Mouse (Mus musculus) cerebellum, adult 2 months (tissue): ENCODE results near the gene Itpka. TPM values are rescaled to one million over a fixed set of nuclear protein-coding genes. Genes with fewer than 3 reads are reported as not detected.
A peak's percentile ranks its signal among the peaks of the same experiment; 100 is the strongest.

ENCODE experiments used
- DNase-seq, 2 experiments: peaks; one replicate each; pipeline ENCODE4 v3.0.0; 2021
- H3K27ac ChIP-seq: fragments of 200-500 bp; 2 replicates; pipeline ENCODE4 v1.5.1; 2012; ENCODE audit warnings: low read length, control low read depth, inconsistent platforms; ENCODE audit not compliant: insufficient read depth
- H3K27me3 ChIP-seq: fragments of 200-500 bp; 2 replicates; pipeline ENCODE4 v1.6.1; 2012; ENCODE audit warnings: inconsistent platforms, mild to moderate bottlenecking, low read length, moderate library complexity; ENCODE audit not compliant: control insufficient read depth, insufficient read depth
- H3K4me1 ChIP-seq: fragments of 200-500 bp; 2 replicates; pipeline ENCODE4 v1.6.1; 2011; ENCODE audit warnings: low read length; ENCODE audit not compliant: control insufficient read depth, insufficient read depth
- H3K4me3 ChIP-seq: fragments of 200-500 bp; replicated peaks from 2 replicates; pipeline ENCODE3; 2011; ENCODE audit warnings: mild to moderate bottlenecking, low read depth, low read length, control low read depth; ENCODE audit not compliant: insufficient read depth
- CTCF ChIP-seq: fragments of 200-500 bp; IDR thresholded peaks from 2 replicates; pipeline ENCODE4 v1.5.1; 2011; ENCODE audit warnings: low read depth, mild to moderate bottlenecking, control low read depth, low read length, moderate library complexity, borderline replicate concordance; ENCODE audit not compliant: insufficient read depth
- POLR2A ChIP-seq: fragments of 200-500 bp; IDR thresholded peaks from 2 replicates; pipeline ENCODE4 v1.6.1; 2011; ENCODE audit warnings: low read length, control low read depth, borderline replicate concordance; ENCODE audit not compliant: insufficient read depth
- WGBS: fragments of 180-500 bp; shearing (Covaris S2); methylation state at CpG from one replicate; pipeline ENCODE4 v1.1.7; 2018; 5-methylcytosine and 5-hydroxymethylcytosine counted together
- polyA plus RNA-seq: library from polyadenylated mRNA; depleted of rRNA; stranded (reverse); fragments of >200 nt; gene quantifications from 2 replicates; pipeline ENCODE4 v1.2.3, GENCODE M21; 2012

Itpka gene
- polyA plus RNA-seq, 1 experiment, result 65.2 TPM

DNA sequence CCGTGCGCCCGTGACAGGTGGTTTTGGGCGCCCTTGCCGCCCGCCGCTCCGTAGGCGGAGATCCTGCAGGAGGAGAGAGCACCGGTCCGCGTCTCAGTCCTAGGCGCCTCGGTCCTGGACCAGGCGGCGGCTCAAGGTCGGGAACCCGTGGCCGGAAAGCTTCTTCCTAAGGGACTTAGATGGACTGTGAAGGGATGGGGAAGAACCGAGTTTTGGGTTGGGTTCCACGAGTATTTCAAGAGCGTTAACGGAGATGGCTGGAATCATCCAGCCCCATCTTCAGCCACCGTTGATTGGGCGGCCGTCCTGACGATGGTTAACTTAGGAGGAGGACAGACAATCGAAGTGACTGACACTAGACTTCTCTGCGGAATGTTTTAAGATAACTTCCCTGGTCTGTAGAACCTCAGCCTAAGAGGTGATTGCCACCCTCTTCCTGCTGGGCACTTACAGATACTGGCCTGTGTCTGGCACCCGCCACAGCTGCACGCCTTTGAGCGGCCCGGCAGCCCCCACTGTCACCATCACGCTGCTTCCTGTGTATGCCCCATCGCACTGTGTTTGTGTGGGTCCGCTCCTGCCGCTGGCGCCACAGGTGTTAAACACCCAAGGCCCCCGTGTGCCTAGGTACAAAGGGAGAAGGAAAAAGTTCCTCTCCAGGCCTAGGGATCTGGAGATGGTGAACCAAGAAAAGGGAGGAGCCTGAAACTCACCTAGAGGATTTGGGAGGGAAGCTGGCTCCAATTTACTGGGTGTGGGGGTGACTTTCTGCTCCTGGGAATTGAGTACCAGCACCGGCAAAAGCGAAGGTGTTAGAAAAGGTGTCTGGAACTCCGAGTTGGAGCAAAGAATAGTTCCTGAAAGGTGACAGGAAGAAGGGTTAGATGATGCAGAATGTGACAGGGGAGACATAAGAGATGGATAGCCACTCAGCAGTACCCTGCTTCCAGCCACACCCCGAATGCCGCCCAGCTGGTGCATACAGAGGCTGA is 17.0 kb downstream of the Itpka start:
- Histone ChIP-seq H3K4me3 (peak overlapping the region; percentile 45), H3K4me1 (no peaks in the 10 kb centered on the region), H3K27me3 (no peaks in the 10 kb centered on the region), H3K27ac (no peak overlapping the region)
- no peak for DNase-seq
- 13% methylated on average over 44 of the region's 44 CpGs for WGBS
- TF ChIP-seq CTCF (no peak), POLR2A (no peak)

DNA sequence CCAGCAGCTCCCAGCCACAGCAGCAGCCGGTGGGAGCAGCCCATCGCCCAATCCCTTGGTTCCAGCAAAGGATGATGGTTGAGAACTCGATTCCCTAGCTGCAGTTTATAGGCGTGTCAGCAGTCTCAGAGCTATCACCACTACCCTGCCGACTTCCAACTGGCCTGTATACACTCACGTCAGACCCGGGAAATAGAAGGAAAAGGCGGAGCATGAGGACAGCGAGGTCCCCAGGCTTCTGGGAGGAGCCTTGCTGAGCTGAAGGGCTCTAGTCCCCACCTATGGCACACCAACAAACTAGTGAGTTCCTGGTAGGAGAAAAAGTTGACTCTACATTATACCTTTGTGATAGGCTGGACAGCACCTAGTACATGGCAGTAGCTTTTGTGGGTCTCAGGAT is 18.1 kb downstream of the Itpka start, which contains the start of gene Ltk:
Gene Ltk, minus strand, starts transcription at position 181 of the 400 bp plus-strand sequence.
- H3K27ac ChIP-seq, result no peak within 1 kb of the TSS
- TF ChIP-seq POLR2A, result no peak
- TF ChIP-seq CTCF, result no peak
- 32% methylated on average over 9 of the region's 9 CpGs for WGBS
- no peak within 1 kb of the TSS for H3K4me3 ChIP-seq
- H3K27me3 ChIP-seq, result no peaks in the 10 kb centered on the region
- H3K4me1 ChIP-seq, result no peaks in the 10 kb centered on the region
- no peak for DNase-seq

DNA sequence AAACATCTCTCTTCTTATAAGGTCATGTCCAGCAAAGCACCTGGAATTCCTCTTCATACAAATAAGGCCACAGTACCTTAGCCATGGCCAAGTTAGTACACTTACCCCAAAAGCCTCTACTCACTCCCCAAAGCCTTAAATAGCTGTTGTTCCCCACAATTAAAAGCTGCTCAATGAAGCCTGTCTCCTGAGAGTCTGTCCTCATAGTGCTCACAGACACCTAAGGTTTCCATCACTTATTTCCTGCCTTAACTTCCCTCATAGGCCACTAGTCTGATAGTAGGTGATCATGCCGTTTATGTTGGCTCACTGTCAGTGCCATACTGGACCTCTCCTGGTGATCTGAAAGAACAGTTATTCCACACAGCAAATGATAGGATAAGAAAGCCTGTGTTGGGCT is 20.1 kb downstream of the Itpka start:
- no peak for TF ChIP-seq POLR2A
- no peak for TF ChIP-seq CTCF
- 44% methylated on average over 1 of the region's 1 CpGs for WGBS
- DNase-seq, result no peak
- H3K27ac ChIP-seq, result no peak overlapping the region
- H3K4me1 ChIP-seq, result no peaks in the 10 kb centered on the region
- H3K4me3 ChIP-seq, result no peak overlapping the region
- no peaks in the 10 kb centered on the region for H3K27me3 ChIP-seq

DNA sequence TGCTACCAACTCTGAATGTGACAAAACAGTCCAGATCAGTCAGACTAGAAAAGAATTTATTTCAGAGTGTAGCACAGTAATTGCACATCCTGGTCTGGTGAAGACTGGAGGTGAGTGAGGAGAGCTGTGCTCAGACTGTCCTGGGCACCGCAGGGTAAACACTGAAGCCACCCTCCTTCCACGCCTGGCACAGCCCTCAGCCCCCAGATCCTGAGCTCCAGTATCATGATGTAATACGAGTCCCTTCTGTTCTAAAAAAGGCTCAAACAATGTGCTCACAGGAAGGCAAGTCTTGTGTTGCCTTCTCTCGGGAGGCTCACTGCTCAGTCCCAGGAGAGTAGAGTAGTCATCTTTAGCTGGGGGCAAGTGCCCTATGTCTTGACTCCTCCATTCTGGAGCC is 21.8 kb downstream of the Itpka start:
- 71% methylated on average over 4 of the region's 4 CpGs for WGBS
- DNase-seq, result no peak
- H3K4me3 ChIP-seq, result no peak overlapping the region
- TF ChIP-seq CTCF (no peak), POLR2A (no peak)
- no peaks in the 10 kb centered on the region for H3K27me3 ChIP-seq
- H3K4me1 ChIP-seq, result no peaks in the 10 kb centered on the region
- H3K27ac ChIP-seq, result no peak overlapping the region

DNA sequence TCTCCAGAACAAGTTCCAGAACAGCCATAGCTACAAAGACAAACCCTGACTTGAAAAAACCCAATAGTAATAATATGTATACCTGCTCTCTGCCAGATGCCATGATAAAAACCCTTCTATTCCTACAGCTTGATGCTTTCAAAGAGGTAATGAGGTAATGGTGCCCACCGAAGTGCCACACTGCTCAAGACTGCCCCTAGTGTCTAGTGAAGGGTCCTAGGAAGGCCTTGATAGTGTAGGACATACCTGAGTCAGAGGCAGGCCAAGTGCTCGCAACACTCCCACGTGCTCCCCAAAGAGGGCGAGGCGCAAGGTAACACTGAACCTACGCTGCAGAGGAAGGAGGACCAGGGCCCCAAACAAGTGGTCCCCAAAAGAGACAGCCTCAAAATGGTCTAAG is 25.1 kb downstream of the Itpka start:
- Histone ChIP-seq H3K4me1 (peaks cover 8% of the 10 kb centered on the region; the same call in 1 of the 2 replicates), H3K27ac (no peak overlapping the region), H3K4me3 (no peak overlapping the region), H3K27me3 (no peaks in the 10 kb centered on the region)
- TF ChIP-seq CTCF, result 0 out of 2 replicates have a peak, but pooled peaks have one; percentile 8
- TF ChIP-seq POLR2A, result no peak
- no peak for DNase-seq
- 93% methylated on average over 6 of the region's 6 CpGs for WGBS

DNA sequence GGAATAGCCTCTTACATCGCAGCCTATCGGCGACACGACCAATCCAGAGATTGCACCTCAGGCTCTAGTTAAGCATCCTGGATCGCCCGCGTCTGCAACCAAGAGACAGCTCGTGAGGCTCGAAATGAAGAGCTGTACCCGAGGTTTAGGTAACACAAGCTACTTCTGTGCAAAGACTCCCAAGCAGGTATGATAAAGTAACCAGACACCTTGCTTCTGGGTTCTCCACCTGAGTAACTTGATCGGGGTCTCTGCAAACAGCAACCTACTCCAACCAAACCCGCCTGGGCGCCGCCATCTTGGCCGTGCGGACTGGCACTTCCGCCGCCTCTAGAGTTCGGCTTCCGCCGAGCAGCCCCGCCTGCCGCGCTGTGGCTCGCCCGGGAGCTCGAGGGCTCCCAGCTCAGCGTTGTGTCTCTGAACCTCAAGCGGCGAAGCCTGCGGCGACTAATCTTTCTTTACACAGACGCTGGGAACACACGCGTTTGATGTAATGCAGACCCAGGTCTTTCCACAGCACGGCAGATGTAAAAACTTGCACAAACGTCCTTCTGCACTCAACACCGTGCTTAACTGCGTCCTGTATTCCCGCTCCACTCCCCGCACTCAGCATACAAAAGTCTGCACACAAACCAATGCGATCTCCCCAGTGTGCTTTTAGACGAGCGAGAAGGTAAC is 45.2 kb downstream of the Itpka start, which contains the start of gene Rpap1:
Gene Rpap1, minus strand, starts transcription at position 332 of the 678 bp plus-strand sequence.
- DNase-seq, result peak; percentile 85 to 89
- H3K4me3 ChIP-seq, result peak within 1 kb of the TSS; percentile 93
- WGBS, result under 1% methylated on average over 44 of the region's 44 CpGs
- H3K27me3 ChIP-seq, result no peaks in the 10 kb centered on the region
- H3K27ac ChIP-seq, result peak within 1 kb of the TSS; percentile 92
- peak; percentile 90 for TF ChIP-seq POLR2A
- no peak for TF ChIP-seq CTCF
- H3K4me1 ChIP-seq, result no peaks in the 10 kb centered on the region; the same call in 1 of the 2 replicates

DNA sequence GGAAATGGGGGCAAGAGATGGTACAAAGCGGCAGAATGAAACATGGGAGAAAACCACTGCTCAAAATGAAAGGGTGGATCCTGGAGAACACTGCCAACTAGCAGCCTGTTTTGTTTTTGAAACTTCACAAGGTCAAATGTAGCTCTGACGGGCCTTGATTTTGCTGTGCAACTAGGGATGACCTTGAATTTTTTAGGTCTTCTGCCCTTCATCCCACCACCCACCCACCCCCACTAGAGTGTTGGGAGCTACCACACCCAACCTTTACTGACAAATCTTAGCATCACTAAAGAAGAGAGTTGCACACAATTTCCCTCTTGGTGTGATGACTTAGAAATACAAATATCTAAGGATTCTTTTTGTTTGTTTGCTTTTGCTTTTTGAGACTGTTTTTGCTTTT is 47.9 kb downstream of the Itpka start:
- WGBS, result 93% methylated on average over 2 of the region's 2 CpGs
- no peak overlapping the region for H3K4me3 ChIP-seq
- DNase-seq, result no peak
- no peaks in the 10 kb centered on the region; the same call in 1 of the 2 replicates for H3K4me1 ChIP-seq
- no peak overlapping the region for H3K27ac ChIP-seq
- no peak for TF ChIP-seq CTCF
- TF ChIP-seq POLR2A, result no peak
- H3K27me3 ChIP-seq, result no peaks in the 10 kb centered on the region
